Mouse (Mus musculus): Measurements from ENCODE around the gene Prm3.
A peak's percentile ranks its signal among the peaks of the same experiment; 100 is the strongest.

Prm3 gene

DNA sequence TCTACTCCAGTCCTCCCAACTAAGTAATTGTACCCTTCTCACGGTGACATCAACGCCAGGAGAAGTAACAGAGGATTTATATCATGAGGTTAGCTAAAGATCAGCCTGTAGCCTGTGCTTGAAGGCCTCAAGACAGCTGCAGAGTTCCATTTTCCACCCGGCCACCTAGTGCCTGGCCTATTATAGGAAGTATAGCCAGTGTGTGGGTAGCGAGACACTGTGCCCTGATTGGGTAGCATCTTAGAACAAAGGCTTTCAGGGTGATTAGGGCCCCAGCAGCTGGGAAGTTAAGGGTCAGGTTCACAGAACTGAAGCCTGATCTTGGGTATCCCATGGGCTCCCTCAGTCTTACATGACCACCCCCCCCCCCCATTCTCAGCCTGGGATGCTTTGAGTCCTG is 1.8 kb downstream of the Prm3 start:
- DNase-seq, result no peak

GRCm38 (mm10) chr16:10788271-10788670 is 2.4 kb downstream of the Prm3 start, which contains the start of gene Tnp2:
TSS of gene Tnp2 (minus strand) at chr16:10788660.
- no peak for DNase-seq

DNA sequence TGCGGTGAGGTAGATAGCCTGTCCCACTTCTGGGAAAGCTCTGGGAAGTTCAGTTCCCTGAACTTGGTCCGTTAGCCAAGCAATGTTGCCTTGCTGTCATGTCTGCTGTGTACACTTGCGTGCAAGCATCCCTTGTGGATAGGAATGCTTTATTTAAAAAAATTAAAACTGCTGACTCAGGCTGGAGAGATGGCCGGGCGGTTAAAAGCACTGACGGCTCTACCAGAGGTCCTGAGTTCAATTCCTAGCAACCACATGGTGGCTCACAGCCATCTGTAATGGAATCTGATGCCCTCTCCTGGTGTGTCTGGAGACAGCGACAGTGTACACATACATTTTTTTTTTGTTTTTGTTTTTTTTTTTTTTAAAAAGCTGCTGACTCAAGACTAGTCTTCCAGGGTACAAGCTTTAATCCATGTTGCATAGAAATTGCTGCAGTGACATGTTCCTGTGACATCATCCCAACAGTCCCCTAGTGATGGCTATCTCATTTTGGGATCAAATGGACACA is 3.1 kb downstream of the Prm3 start:
- DNase-seq, result no peak

GRCm38 (mm10) chr16:10786782-10787547 is 3.7 kb downstream of the Prm3 start:
- DNase-seq, result no peak

GRCm38 (mm10) chr16:10786288-10786687 is 4.4 kb downstream of the Prm3 start:
- peak; percentile 88 to 90 for DNase-seq

DNA sequence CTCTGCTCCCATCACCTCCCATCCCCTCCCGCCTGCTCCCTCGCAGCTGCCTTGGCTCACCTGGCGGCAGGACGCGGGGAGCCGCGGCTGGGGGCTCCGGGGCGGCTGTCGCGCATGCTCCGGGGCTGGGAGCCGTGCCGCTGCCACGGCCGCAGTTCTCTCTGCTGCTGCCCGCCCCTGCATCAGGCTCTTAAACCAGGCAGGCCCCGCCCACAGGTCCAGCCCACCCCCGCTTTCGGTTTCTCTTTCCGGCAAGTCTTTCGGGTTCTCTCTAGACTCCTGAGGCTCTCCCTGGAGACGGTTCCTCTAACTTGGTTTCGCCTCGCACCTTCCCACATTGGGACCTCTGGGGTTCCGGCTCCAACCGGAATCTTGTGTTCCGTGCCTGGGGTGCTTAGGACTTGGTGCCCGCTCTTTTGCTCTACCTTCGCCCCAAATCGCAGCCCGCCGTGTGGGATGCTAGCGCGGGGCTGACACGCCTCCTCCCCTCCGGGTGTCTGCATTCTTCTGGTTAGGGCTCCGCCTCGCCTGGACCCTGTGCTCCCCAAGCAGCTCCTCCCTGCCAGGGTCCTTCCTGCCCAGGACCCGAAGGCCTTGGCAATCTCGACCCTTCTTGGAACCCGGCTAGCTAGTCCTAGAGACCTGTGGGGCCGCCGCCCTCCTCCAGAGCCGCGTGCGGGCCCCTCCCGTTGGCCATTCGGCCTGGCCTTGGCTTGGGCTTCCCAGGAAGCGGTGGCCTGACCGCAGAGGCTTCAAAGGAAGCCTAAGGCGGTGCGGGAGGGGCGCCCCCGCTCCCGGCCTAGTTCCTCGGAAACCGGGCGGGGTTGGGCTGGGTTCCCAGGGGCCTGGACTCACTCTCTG is 5.1 kb downstream of the Prm3 start, which contains the start of gene Socs1:
Gene Socs1 (minus strand): TSS at position 166 of the 861 bp plus-strand sequence.
- DNase-seq, result peak; percentile 94 to 95

DNA sequence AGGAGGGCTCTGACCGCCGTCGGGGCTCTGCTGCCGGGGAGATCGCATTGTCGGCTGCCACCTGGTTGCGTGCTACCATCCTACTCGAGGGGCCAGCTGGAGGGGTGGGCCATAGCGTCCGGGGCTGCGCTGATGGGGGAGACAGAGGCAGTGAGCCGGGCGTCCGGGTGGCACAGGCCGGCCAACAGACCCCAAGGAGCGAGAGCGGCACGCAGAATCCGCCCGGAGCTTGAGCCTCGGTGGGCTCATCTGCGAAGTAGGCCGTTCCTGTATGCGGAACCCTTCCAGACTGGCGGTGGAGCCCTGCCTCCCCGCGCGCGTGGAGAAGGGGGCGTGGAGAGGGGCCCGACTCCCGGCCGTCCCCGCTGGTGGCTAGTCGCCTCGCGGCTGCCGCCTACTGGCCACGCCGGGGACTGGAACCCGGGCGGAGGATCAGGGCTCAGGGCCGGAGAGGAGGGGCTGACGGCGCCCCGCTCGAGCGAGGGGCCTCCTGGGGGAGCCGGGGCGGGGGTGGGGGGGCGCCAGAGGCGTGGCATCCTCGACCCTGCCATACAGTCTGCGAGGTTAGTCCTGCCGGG is 5.8 kb downstream of the Prm3 start:
- peak; percentile 95 to 97 for DNase-seq

- peak; percentile 61 to 74 for DNase-seq
These were observed 6.6 kb downstream of the Prm3 start for GRCm38 (mm10) chr16:10783883-10784792.

- DNase-seq, result no peak
These were observed 7.3 kb downstream of the Prm3 start for GRCm38 (mm10) chr16:10783451-10783850.

DNA sequence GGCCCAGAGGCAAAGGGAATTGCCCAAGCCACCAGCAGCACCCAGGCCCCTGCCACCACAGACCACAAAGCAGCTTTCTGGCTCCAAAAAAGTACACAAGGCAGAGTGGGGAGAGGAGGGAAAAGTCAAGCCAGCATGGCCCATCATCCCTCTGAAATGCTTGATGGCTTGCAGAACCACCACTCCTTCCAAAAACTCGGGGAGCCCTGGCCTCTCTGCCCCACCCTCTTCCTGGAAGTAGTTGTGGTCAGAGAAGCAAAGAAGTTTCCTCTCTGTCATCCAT is 7.6 kb downstream of the Prm3 start:
- peak in 1 of 2 experiments; percentile 51 for DNase-seq

- DNase-seq, result no peak
These were observed 8.2 kb downstream of the Prm3 start for GRCm38 (mm10) chr16:10782377-10783151.

- DNase-seq, result no peak
These were observed 8.8 kb downstream of the Prm3 start for GRCm38 (mm10) chr16:10781862-10782371.

DNA sequence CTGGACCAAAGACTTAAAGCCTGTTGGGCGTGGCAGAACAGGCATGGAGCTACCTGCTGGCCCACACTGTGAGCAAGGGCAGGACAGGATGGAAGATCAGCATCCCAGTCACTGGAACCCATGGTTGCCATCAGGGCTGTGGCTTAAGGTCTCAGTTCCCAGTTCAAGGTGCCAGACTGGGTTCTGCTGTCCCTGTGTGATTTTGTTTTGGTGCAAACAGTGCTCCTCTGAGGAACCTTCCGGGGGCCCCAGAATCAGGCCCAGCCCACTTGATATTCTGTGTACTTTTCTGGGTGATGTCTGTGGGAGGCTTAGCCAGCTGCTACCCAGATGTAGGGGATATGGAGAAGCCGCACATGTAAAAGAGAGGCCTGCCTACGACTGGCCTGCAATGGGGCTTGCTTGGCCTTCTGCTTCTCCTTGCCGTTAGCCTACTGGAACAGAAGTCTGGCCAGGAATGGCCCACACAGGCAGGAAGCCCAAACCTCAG is 10.0 kb downstream of the Prm3 start:
- DNase-seq, result no peak

GRCm38 (mm10) chr16:10777579-10778160 is 13.0 kb downstream of the Prm3 start:
- no peak for DNase-seq

DNA sequence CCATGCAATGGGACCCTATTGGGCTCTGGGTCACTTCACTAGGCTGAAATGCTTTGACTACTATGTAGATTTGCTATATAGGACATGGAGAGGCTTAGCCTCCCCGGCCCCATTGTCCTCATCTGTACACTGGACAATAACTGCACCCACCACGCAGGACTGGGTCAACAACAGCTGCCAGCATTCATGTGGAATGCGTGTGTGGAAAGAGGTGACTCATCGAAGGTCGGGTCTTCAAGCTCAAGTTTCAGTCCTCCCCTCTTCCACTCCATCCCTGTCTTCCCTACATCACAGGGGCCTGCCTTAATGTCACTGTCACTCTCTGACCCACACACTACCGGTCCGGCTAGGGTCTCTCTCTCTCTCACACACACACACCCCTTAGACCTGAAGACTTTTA is 14.4 kb downstream of the Prm3 start:
- no peak for DNase-seq

DNA sequence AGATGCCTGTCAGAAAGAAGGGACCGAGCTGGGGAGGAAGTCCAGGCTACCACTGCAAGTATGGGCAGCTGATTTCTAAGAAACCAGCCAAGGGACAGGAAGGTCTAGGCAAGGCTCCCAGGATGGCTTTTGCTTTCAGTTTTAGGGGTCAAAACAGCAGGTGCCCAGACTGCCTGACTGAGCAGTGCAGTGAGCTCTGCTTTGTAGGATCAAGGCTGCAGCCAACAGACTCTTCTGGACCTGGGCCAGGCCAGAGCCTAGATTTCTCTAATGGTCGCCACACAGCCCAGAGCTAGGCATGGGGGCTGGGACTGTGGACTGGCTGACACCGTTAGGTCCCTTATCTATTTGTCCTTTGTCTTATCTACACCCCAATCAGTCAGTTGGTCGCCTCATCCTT is 16.0 kb downstream of the Prm3 start:
- no peak for DNase-seq

DNA sequence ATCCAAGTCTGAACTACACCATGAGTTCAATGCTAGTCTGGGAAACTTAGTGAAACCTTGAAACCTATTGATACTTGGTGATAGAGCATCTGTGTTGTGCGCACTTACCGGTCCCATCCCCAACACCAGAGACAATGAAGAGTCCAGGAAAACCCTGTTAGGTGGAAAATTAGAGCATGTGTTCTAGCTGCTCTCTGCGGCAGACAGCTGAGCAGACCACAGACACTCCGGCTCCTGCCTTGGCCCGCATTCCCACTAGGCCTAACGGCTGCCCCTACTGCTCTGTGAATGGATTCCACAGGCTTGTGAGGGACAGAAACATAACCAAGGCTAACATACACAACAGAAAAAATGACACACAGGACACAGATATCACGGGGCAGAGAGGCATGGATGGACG is 17.2 kb downstream of the Prm3 start:
- no peak for DNase-seq

DNA sequence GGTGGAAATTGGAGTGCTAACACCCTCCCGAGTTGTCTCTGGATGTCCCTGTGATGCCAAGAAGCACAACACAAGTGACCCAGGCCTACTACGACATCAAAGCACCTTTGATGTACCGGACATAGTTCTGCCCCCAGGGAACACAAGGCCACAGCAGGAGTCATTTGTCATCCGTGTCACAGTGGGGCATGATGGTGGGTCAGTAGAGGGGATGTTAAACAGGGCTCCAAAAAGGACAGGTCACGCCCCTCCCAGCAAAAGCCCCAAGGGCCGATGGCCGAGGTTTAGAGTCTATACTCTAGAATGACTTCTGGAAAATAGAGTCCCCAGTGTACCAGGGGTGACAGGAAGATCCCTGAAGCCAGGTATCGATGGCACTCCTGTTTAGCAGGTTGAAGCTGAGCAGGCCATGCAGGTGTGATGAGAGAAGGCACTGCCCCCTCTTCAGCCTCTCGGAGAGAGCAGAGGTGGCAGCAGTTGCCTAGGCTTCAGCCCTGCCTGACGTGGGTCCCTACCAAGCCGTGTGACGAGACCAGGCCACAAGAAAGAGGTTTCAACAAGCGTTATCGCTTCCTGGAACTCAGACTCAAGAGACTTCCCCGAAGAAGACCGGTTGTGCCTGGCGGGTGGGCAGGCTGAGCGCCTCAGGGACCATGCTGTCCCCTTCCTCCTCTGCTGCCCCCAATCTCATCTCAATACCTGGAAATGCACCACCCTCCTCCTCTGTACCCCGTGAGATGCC is 18.8 kb downstream of the Prm3 start:
- DNase-seq, result peak in 1 of 2 experiments; percentile 39

- DNase-seq, result no peak
These were observed 20.0 kb downstream of the Prm3 start for GRCm38 (mm10) chr16:10770531-10771325.

Data from lung, postnatal 4 days (tissue).